Mouse (Mus musculus) cerebral cortex, adult 2 months (tissue): ENCODE measurements around the gene Terf2ip.

Experiments used
- WGBS: fragments of 180-500 bp; shearing (Covaris S2); methylation state at CpG from one replicate; pipeline ENCODE4 v1.1.7; 2018; 5-methylcytosine and 5-hydroxymethylcytosine counted together

Terf2ip gene

GRCm38 (mm10) chr8:112010997-112011815 lies at the start of gene Terf2ip, which contains the start of gene Kars:
TSS of gene Terf2ip (plus strand) at chr8:112011398.
TSS of gene Kars (minus strand) at chr8:112011323.
- under 1% methylated on average over 61 of the region's 61 CpGs for WGBS

GRCm38 (mm10) chr8:111962589-111962988 lies 48.6 kb upstream of the Terf2ip start:
- 83% methylated on average over 1 of the region's 1 CpGs for WGBS

- 56% methylated on average over 10 of the region's 10 CpGs for WGBS
Measured at GRCm38 (mm10) chr8:111963091-111963490, 48.1 kb upstream of the Terf2ip start.

- WGBS = 85% methylated on average over 4 of the region's 4 CpGs
Measured at GRCm38 (mm10) chr8:111963546-111963945, 47.7 kb upstream of the Terf2ip start.

GRCm38 (mm10) chr8:111964351-111964750 lies 46.8 kb upstream of the Terf2ip start:
- WGBS = 39% methylated on average over 5 of the region's 5 CpGs

GRCm38 (mm10) chr8:111964849-111965561 lies 46.2 kb upstream of the Terf2ip start:
- WGBS = 51% methylated on average over 7 of the region's 7 CpGs

GRCm38 (mm10) chr8:111967246-111967870 lies 43.8 kb upstream of the Terf2ip start:
- WGBS = 80% methylated on average over 5 of the region's 5 CpGs

- 87% methylated on average over 10 of the region's 10 CpGs for WGBS
Measured at GRCm38 (mm10) chr8:111968541-111968940, 42.7 kb upstream of the Terf2ip start.

DNA sequence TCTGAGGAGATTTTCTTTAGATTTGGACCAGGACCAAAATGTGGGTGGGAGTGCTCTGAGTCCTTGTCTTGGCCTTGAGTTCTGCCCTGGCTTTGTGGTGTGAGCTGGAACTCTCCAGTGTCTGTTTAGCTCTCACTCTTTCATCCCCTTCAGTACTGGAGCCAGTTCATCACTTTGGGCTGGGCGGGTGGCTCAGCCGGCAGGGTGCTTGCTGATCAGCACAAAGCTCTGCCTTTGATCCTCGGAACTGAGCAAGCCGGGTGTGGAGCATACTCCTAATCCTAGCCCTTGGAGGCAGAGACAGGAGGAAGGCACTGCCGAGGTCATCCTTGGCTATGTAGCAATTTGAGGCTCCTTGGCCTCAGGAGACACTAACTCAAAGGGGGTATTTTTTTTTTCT lies 42.2 kb upstream of the Terf2ip start:
- 56% methylated on average over 5 of the region's 5 CpGs for WGBS

- WGBS = 96% methylated on average over 12 of the region's 12 CpGs
Measured at GRCm38 (mm10) chr8:111974138-111974537, 37.1 kb upstream of the Terf2ip start.

- 91% methylated on average over 2 of the region's 2 CpGs for WGBS
Measured at GRCm38 (mm10) chr8:111975706-111976105, 35.5 kb upstream of the Terf2ip start.

DNA sequence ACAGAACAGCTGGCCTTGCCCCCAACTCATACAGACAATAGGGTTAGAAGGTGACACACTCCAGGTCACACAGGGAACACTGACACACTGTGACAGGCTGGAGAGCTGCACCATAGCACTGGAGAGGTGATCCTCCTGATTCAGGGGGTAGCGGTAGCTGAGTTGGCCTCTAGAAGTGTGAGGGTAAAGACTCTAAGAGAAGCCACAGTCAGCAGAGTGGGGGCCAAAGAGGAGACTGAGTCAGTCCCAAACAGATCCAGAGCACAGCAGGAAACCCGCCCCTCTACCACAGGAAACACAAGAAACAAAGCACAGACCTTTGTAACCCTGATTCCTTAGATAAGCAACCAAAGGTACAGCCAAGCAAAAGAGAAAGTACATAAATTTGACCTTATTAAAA lies 34.9 kb upstream of the Terf2ip start:
- WGBS = 89% methylated on average over 2 of the region's 2 CpGs

- 85% methylated on average over 10 of the region's 10 CpGs for WGBS
Measured at GRCm38 (mm10) chr8:111978147-111978546, 33.1 kb upstream of the Terf2ip start.

DNA sequence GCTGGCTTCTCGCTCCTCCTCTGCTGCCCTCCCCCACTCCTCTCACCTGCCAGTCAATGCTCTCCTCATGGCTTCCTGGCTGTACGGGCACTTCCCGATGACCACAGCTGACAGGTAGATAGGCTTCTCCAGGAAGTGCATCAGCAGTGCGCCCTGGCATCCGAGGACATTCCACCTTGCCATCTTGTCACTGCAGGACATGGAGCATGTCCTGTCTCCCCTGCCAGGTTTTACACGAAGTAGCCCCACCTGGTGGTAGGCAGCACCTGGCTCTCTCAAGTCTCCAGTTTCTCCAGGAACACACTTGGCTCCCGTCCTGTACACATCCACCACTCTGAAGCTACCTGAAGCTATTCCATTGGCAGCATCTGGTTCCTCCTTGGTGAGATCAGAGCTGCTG lies 29.1 kb upstream of the Terf2ip start:
- 76% methylated on average over 7 of the region's 7 CpGs for WGBS

DNA sequence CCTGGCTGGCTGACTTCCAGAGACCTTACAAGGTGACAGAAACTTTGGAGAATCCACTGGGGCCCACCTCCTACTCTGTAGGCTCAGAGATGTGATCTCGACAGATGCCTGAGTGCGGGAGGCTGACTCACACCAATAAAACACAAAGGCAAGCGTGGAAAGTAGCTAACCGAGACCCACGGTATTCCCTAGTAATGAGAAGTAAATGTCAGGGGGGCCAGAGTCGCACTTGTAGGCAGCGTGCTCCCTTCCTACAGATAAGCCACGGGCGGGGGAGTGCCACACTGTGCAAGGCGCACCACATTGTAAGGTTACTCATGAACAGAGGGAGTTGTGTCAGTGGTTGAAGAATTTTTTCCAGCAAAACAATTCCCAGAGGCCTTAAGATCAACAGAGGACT lies 26.7 kb upstream of the Terf2ip start:
- 58% methylated on average over 10 of the region's 10 CpGs for WGBS

DNA sequence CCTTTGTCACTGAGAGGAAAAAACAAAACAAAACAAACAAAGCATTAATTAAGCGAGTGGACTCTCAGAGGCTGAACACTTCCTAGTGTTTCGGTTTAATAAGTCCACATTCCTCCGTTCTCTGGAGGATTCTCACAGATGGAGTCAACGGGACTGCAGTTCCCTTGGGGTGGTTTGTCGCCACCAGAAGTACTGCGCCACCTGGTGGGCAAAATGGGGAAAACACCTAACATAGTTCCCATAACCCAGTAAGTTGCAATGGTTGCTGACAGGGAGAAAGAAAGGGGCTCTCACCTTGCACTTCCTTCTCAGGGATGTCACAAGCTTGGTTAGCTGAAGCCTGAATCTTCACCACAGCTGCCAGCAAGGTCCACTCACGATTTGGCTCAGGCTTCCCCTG lies 21.3 kb upstream of the Terf2ip start:
- 10% methylated on average over 7 of the region's 7 CpGs for WGBS

GRCm38 (mm10) chr8:111991278-111991677 lies 19.9 kb upstream of the Terf2ip start:
- 13% methylated on average over 8 of the region's 8 CpGs for WGBS

- 4% methylated on average over 33 of the region's 33 CpGs for WGBS
Measured at GRCm38 (mm10) chr8:111992013-111992702, 19.0 kb upstream of the Terf2ip start, which contains the start of gene Adat1. TSS of gene Adat1 (minus strand) at chr8:111992302.

GRCm38 (mm10) chr8:111992703-111993039 lies 18.5 kb upstream of the Terf2ip start:
- 53% methylated on average over 3 of the region's 3 CpGs for WGBS

- 65% methylated on average over 6 of the region's 6 CpGs for WGBS
Measured at GRCm38 (mm10) chr8:112005601-112006000, 5.6 kb upstream of the Terf2ip start.

DNA sequence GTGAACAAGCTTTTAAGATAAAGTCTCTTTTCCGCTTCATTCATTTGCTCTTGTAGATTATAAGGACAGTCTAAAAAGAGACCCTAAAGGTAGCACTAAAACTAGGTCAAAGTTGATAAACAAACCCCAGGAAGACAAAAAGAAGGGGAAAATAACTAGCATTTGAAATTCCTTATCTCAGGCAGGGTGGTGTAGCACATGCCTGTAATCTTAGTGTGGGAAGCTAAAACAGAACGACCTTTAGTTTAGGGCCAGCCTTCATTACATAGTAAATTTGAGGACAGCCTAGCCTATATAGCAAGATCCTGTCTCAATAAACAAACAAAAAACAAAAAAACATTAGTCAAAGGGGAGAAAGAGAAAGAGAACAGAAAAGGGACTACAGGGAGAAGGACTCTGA lies 3.5 kb upstream of the Terf2ip start:
- 98% methylated on average over 2 of the region's 2 CpGs for WGBS

- 92% methylated on average over 7 of the region's 7 CpGs for WGBS
Measured at GRCm38 (mm10) chr8:112009558-112009957, 1.6 kb upstream of the Terf2ip start.
